Mouse (Mus musculus) layer of hippocampus, postnatal 14 days (tissue): ENCODE results near the gene Cops4. TPM values are rescaled to one million over a fixed set of nuclear protein-coding genes. Genes with fewer than 3 reads are reported as not detected.

ENCODE experiments used
- DNase-seq, 2 experiments: peaks; one replicate each; pipeline ENCODE4 v3.0.0; 2021 to 2022; ENCODE audit warnings: low spot score in 2 of 2, mixed read lengths in 1 of 2
- total RNA-seq, 2 experiments: library from RNA; stranded (reverse); gene quantifications; 2 replicates each; pipeline ENCODE4 v1.2.3; 2021

Cops4 gene
- total RNA-seq, 2 experiments from 2014 or later, result 75.5 to 77.9 TPM

DNA sequence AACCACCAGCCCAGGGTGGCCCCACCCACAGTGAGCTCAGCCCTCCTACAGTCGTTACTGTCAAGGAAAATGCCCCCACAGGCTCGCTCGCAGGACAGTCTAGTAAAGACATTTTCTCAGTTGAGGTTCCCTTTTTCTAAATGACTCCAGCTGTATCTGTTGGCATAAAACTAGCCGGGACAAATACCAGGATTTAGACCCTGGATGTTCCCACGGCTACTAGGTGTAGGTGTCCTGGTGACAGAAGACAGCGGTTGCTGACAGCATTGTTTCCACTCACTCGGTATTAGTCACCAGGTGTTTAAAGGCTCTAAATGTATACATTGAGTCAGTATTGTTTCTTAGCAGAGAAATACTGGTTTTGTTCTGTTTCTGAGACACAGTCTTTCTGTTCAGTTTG is 17.7 kb downstream of the Cops4 start:
- no peak for DNase-seq

DNA sequence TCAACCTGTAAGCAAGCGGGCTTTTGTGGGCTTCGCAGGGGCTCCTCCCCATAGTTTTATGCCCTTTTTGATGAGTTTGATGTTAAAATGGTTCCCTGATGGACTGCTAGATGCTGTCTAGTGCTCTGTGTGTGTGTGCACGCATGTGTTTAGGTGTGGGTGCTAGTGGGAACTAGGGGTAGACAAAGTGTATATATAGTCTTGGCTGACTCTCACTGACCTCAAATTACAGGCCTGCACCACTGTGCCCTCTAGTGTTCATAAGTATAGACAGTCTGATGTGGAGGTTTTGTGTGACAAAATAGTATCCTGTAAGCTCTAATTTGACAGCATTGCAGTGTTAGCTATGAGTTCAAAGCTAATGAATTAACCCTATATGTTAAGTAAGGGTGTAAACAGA is 18.5 kb downstream of the Cops4 start:
- no peak for DNase-seq

DNA sequence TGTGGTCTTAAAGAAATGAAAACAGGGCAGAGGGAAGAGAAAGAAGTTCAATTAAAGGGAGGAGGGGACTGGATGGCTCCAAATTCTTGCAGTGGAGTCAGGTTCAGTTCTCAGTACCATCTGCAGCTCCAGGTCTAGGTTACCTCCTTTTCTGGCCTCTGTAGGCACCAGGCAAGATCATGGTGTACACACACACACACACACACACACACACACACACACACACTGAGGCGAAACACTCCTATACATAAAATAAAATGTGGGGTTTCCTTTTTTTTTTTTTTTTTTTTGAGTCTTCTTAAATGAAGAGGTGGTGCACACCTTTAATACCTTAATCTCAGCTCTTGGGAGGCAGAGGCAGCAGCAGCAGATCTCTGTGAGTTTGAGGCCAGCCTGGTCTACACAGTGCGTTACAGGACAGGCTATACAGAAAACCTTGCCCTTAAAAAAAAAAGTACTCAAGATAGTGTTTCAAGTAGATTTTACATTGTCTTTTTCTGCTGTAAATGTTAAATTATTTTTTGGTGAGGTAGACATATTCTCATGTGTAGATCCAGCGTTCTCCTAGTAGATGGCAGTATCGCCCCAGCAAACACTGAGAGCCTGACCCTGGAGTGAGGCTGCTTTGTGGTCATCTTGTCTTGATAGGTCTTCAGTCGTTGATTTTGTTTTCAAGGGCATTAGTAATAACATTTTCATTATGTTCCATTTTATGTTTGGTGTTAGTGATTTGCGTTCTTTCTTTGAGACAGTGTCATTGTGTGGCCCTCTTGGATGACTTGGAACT is 28.4 kb downstream of the Cops4 start:
- no peak for DNase-seq

DNA sequence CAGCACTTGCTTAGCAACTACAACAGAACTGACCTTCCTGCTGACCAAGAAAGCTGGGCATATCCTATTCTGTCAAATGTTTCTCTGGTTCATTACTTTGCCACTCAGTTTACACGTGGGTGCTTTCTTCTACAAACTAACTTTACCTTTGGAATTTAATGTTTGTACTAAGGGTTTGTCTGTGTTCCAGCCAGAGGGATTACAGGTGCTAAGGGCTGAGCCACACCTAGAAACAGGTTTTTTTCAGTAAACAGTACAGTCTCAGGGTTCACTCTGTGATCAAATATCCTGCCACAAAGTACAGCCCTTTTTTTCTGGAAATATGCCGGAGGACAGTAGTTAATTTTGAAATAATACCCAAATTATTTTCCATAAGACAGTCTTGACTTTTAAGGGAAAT is 30.1 kb downstream of the Cops4 start:
- no peak for DNase-seq

GRCm38 (mm10) chr5:100549311-100549710 is 31.2 kb downstream of the Cops4 start:
- DNase-seq, result no peak

DNA sequence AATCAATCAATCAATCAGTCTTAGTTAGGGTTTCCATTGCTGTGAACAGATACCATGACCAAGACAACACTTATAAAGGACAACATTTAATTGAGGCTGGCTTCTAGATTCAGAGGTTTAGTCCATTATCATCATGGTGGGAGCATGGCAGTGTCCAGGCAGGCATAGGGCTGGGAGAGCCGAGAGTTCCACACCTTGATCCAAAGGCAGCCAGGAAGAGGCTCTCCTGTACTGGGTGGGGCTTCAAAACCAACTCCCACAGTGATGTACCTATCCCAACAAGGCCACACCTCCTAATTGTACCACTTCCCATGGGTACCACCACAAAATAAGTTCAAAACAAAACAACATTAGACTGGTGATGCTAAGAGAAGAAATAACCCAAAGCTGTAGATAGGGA is 32.0 kb downstream of the Cops4 start:
- no peak for DNase-seq

GRCm38 (mm10) chr5:100551952-100552351 is 33.8 kb downstream of the Cops4 start:
- DNase-seq, result no peak

DNA sequence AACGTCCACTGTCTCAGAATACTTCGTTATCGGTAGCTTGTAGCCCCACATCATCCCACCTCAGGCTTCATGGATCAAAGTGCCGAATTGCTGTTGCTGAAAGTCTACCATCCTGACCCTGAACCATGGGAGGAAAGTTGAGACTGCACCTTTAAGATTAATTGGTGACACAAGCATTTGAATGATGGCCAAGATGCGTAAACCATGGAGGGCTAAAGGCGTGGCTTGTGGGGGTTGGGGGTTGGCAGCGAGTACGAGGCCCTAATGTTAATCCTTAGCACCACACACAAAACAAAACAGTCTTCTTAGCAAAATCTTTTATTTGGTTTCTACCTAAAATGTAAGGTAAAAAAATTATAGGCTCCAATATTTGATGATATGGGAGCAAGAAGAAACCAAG is 35.3 kb downstream of the Cops4 start:
- DNase-seq, result no peak

DNA sequence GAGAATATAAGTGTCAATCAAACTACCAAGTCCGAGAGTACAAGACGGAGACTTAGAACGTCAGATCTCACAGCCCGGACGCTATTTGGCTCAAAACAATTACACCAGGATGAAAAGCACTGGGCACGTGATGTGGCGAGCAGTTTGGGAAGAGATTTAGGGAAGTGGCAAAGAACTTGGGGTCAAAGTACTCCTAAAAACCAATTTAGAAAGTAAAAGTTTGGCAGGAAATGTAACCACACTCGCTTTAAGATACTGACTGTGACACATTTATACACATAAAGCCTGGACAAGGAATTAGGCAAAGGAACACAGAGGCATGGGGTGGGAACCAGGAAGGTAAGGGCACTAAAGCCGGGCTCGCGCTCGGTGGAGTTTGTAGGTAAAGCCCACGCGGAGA is 38.9 kb downstream of the Cops4 start:
- DNase-seq, result no peak

- no peak for DNase-seq
Measured at GRCm38 (mm10) chr5:100557537-100557936, 39.4 kb downstream of the Cops4 start.

- DNase-seq, result no peak
Measured at GRCm38 (mm10) chr5:100558783-100559182, 40.7 kb downstream of the Cops4 start.

DNA sequence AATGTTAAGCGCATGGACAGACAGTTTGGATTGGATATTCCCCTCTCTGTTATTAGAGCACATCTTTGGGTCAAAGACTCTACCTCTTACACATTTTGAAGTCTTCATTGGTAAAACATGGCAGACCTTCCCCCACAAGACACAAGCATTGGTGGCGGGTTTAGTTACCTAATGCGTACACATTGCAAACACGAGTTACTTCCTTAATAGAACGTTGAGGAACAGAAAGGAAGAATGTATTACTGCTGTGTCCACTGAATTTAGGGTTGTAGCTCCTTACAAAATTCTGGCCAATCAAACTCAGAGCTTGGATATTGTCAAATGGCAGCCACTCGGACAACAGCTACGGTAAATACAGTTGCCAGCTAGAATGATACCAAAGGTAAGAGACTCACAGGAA is 41.2 kb downstream of the Cops4 start:
- DNase-seq, result no peak

DNA sequence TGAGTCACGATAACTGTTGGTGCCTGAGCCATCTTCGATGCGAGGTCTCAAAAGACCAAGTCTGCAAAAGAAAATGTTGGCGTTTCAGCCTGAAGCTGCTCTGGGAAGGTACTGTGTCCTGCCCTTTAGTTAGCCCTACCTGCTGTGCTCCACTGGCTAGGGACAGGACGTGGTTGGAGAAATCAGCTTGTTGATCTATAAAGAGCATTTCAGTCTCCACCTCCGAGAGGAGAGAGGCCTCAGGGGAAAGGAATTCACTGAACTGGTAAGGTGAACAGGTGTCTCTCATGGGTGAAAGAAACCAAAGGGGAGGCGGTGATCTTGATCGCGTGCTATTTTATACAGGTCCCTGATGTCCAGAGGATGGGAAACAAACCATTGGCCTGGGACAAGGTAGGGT is 44.6 kb downstream of the Cops4 start:
- DNase-seq, result no peak

DNA sequence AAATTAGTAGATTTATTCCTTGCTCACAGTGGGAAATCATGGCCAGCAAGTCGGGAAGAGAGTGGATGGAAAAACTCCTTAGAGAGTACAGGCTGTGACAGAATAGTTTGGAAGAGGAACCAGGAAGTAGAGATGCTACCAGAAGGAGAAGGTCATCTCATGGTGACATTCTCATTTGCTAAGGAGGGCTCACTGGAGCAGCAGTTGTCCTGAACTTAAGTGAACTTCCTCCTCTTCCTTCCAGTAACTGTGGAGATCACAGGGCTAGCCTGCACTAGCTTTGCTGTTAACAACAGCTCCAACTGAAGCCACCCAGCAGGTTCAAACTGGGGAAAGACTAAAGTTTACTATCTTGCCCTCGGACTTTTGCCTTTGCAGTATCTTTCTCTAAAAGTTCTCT is 48.7 kb downstream of the Cops4 start:
- no peak for DNase-seq

DNA sequence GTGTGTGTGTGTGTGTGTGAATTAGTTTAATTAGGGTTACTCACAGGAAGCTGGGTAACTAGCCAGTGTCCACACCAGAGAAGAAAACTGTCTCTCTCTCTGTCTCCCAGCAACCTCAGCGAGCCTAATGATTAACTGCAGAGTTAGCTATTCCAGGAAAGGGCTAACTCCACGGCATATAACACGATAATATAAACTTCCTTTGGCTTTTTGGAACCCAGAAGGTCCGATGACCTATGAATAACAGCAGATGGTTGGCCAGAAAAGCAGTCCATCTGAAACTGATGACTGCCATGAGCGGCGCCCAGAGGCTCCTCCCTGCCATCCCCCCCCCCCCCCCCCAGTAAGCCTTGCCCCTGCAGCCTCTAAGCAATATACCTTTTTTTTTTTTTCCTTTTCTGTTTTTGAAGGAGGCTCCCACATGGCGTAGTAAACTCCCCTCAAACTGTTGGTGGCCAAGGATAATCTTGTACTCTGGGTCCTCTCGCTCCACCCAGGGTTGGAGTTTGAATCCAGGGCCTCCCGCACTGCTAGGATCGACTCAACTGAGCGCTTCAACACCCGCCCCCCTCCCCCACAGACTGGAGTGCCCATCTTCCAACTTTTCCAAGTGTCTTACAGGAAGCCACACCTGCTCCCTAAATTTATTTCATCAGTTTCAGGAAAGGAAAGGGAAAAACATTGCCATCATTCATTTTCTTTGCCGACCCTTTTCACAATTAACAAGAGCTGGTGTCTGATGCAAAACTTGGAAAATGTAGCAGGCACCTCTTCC is 49.3 kb downstream of the Cops4 start:
- DNase-seq, result no peak

DNA sequence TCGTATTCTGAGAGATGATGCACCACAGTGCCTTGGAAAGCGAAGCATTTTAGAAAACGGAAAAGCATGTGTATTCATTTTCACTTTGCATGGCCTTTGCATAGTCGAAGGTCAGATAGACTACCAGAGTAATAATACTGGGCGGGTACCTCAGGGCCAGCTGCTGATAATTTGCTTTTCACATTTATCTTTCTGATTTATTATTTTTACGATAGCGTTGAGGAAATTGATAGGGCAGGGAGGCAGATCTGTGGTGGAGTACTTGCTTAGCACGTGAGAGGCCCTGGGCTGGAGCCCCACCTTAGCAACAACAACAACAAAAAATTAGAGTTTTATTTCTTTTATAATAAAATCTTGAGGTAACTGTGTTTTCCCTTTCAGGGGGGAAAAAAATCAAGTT is 50.1 kb downstream of the Cops4 start:
- no peak for DNase-seq

GRCm38 (mm10) chr5:100568802-100569201 is 50.7 kb downstream of the Cops4 start:
- DNase-seq, result no peak

- no peak for DNase-seq
Measured at GRCm38 (mm10) chr5:100569250-100569934, 51.3 kb downstream of the Cops4 start.

DNA sequence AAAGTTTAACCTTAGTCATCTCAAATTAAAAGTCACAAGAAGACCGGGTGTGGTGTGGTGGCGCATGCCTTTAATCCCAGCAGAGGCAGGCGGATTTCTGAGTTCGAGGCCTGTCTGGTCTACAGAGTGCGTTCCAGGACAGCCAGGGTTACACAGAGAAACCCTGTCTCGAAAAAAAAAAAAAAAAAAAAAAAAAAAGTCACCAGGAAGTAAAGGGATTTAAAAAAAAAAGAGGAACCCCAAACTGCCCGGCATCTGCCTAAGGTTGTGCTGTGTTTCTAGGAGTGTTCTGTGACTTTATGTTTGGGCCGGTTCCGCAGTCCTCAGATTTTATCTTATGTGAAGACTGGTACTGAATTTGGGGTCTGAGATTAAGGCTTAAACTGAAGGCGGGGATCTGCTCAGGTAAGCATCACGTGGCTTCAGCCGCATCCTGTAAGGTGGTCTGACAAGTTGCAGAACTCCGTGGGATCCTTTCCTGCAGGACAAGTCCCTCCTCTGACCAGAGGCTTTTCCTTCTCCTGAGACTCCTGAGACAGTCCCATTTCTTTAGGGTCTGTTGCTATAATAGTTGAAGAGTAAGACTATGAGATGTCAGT is 52.0 kb downstream of the Cops4 start:
- DNase-seq, result no peak

GRCm38 (mm10) chr5:100570716-100571115 is 52.6 kb downstream of the Cops4 start:
- DNase-seq, result no peak

DNA sequence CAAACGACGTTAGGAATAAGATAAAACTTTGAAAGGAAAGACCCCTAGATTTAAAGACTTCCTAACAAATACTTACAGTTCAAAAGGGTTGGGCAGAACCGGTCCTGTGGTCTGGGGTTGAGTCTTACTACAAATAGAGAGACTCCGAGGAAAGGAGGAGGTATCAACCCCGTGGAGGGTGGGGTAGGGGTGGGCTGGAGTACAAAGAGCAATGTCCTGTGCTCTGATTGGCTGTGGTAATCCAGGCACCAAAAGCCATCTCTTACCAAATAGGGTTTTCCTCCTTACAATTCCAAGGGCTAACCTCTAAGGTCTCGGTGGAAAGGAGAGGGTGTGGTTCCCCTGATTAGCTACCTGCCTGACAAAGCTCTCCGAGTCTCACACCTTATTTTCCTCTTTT is 54.0 kb downstream of the Cops4 start, which contains the start of gene Plac8:
TSS of gene Plac8 (minus strand) at position 177 of the 400 bp plus-strand sequence.
- no peak for DNase-seq

DNA sequence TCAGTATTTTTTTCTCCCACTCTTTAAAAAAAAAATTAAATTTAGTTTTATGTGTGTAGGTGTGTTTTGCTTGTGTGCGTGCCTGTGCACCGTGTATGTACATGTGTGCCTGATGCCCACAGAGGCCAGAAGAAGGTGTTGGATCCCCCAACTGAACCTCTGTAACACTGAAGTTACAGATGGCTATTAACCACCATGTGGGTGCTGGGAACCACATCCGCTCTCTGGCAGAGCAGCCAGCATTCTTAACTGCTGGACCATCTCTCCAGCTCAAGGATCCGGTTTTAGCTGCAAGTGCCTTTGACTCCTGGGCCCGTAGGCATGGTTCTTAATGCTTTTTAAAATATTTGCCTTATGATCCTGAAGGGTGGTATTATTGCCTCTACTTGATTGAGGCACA is 55.1 kb downstream of the Cops4 start:
- no peak for DNase-seq
